Mouse (Mus musculus) midbrain, embryonic 11.5 days (tissue): ENCODE measurements around the gene Usp37. TPM values are rescaled to one million over a fixed set of nuclear protein-coding genes. Genes with fewer than 3 reads are reported as not detected.

ENCODE experiments used
- ATAC-seq: fragments of 200-750 bp; cut with Nextera tagmentation; 2 replicates; pipeline ENCODE4 v1.8.0; 2017; ENCODE audit warnings: moderate TSS enrichment, moderate library complexity; ENCODE audit not compliant: low FRiP score
- DNase-seq: peaks from one replicate; pipeline ENCODE4 v3.0.0; 2015; ENCODE audit warnings: low spot score; ENCODE audit errors: missing footprints
- H3K27ac ChIP-seq: fragments of 300-500 bp; sonication (generic); 2 replicates; pipeline ENCODE4 v1.5.1; 2014; ENCODE audit warnings: low read depth, low read length
- H3K27me3 ChIP-seq: fragments of 300-500 bp; sonication (generic); 2 replicates; pipeline ENCODE4 v1.6.1; 2014; ENCODE audit warnings: mild to moderate bottlenecking, low read length, moderate library complexity, mixed read lengths; ENCODE audit not compliant: control insufficient read depth, insufficient read depth
- H3K36me3 ChIP-seq: fragments of 300-500 bp; sonication (generic); 2 replicates; pipeline ENCODE4 v1.6.1; 2014; ENCODE audit warnings: mild to moderate bottlenecking, low read length, moderate library complexity, mixed read lengths; ENCODE audit not compliant: control insufficient read depth, insufficient read depth
- H3K4me1 ChIP-seq: fragments of 300-500 bp; sonication (generic); 2 replicates; pipeline ENCODE4 v1.6.1; 2014; ENCODE audit warnings: low read length; ENCODE audit not compliant: control insufficient read depth, insufficient read depth
- H3K4me2 ChIP-seq: fragments of 300-500 bp; sonication (generic); 2 replicates; pipeline ENCODE4 v1.6.1; 2014; ENCODE audit warnings: mild to moderate bottlenecking, moderate library complexity
- H3K4me3 ChIP-seq: fragments of 300-500 bp; sonication (generic); 2 replicates; pipeline ENCODE4 v1.5.1; 2014; ENCODE audit warnings: low read depth, low read length
- H3K9ac ChIP-seq: fragments of 300-500 bp; sonication (generic); 2 replicates; pipeline ENCODE4 v1.6.1; 2014; ENCODE audit warnings: low read length
- H3K9me3 ChIP-seq: fragments of 300-500 bp; sonication (generic); 2 replicates; pipeline ENCODE4 v1.6.1; 2016; ENCODE audit warnings: low read length; ENCODE audit not compliant: control insufficient read depth
- WGBS: fragments of 180-500 bp; shearing (Covaris S2); extraction: QIAGEN DNeasy Blood & Tissue Kit; methylation state at CpG from one replicate; pipeline ENCODE4 v1.1.7; 2014; 5-methylcytosine and 5-hydroxymethylcytosine counted together
- polyA plus RNA-seq: library from polyadenylated mRNA; unstranded; fragments of >200 nt; fragmentation: Nextera tagmentation; extraction: Ambion mirVana; gene quantifications from 2 replicates; pipeline ENCODE4 v1.2.1, GENCODE M21; 2014

The Usp37 gene
- polyA plus RNA-seq, 1 experiment from 2014 or later, result 46.9 TPM

- Histone ChIP-seq H3K27ac (no peak overlapping the region), H3K4me3 (no peak overlapping the region), H3K27me3 (peaks cover 1% of the 10 kb centered on the region), H3K9ac (no peak overlapping the region), H3K36me3 (peaks cover 13% of the 10 kb centered on the region), H3K4me1 (peaks cover 17% of the 10 kb centered on the region), H3K4me2 (no peak overlapping the region), H3K9me3 (no peaks in the 10 kb centered on the region)
- WGBS, result 89% methylated on average over 13 of the region's 13 CpGs
- ATAC-seq, result no peak
- DNase-seq, result no peak
Observed at GRCm38 (mm10) chr1:74395290-74395689, 148.8 kb downstream of the Usp37 start.

GRCm38 (mm10) chr1:74394858-74395257 lies 149.2 kb downstream of the Usp37 start:
- peaks cover 4% of the 10 kb centered on the region for H3K27me3 ChIP-seq
- H3K27ac ChIP-seq, result no peak overlapping the region
- H3K4me2 ChIP-seq, result no peak overlapping the region
- no peak for ATAC-seq
- no peak for DNase-seq
- WGBS, result 87% methylated on average over 15 of the region's 15 CpGs
- no peak overlapping the region for H3K9ac ChIP-seq
- peaks cover 21% of the 10 kb centered on the region for H3K4me1 ChIP-seq
- peaks cover 13% of the 10 kb centered on the region for H3K36me3 ChIP-seq
- no peaks in the 10 kb centered on the region for H3K9me3 ChIP-seq
- H3K4me3 ChIP-seq, result no peak overlapping the region

GRCm38 (mm10) chr1:74394311-74394710 lies 149.8 kb downstream of the Usp37 start:
- no peak for ATAC-seq
- Histone ChIP-seq H3K4me3 (no peak overlapping the region), H3K27ac (no peak overlapping the region), H3K9me3 (no peaks in the 10 kb centered on the region), H3K9ac (no peak overlapping the region), H3K36me3 (peaks cover 13% of the 10 kb centered on the region), H3K4me2 (no peak overlapping the region), H3K27me3 (peaks cover 7% of the 10 kb centered on the region), H3K4me1 (peaks cover 24% of the 10 kb centered on the region)
- DNase-seq, result no peak
- 93% methylated on average over 9 of the region's 9 CpGs for WGBS

GRCm38 (mm10) chr1:74393697-74394096 lies 150.4 kb downstream of the Usp37 start:
- Histone ChIP-seq H3K27ac (no peak overlapping the region), H3K4me3 (no peak overlapping the region), H3K27me3 (peaks cover 10% of the 10 kb centered on the region)

GRCm38 (mm10) chr1:74393010-74393409 lies 151.1 kb downstream of the Usp37 start:
- H3K27me3 ChIP-seq, result peaks cover 10% of the 10 kb centered on the region

More at GRCm38 (mm10) chr1:74393697-74394096, 150.4 kb downstream of the Usp37 start:
- Histone ChIP-seq H3K36me3 (peaks cover 13% of the 10 kb centered on the region), H3K4me2 (no peak overlapping the region), H3K4me1 (peaks cover 24% of the 10 kb centered on the region), H3K9ac (no peak overlapping the region), H3K9me3 (no peaks in the 10 kb centered on the region)
- whole genome bisulfite sequencing, result 91% methylated on average over 9 of the region's 9 CpGs
- ATAC-seq (no peak), DNase-seq (no peak)

GRCm38 (mm10) chr1:74392446-74392994 lies 151.6 kb downstream of the Usp37 start:
- Histone ChIP-seq H3K4me3 (peak overlapping the region; percentile 78), H3K4me2 (peak overlapping the region; percentile 79), H3K27me3 (peaks cover 10% of the 10 kb centered on the region), H3K4me1 (peaks cover 22% of the 10 kb centered on the region), H3K9ac (peak overlapping the region; percentile 89), H3K36me3 (peaks cover 13% of the 10 kb centered on the region), H3K27ac (peak overlapping the region; percentile 82), H3K9me3 (no peaks in the 10 kb centered on the region)
- WGBS, result 2% methylated on average over 16 of the region's 16 CpGs
- ATAC-seq (peak; percentile 35), DNase-seq (peak; percentile 88)

More at GRCm38 (mm10) chr1:74393010-74393409, 151.1 kb downstream of the Usp37 start:
- no peak for DNase-seq
- ATAC-seq, result no peak
- H3K4me3 ChIP-seq, result peak overlapping the region; percentile 78
- H3K9me3 ChIP-seq, result no peaks in the 10 kb centered on the region
- peak overlapping the region; percentile 79 for H3K4me2 ChIP-seq
- H3K27ac ChIP-seq, result no peak overlapping the region
- H3K36me3 ChIP-seq, result peaks cover 13% of the 10 kb centered on the region
- peak overlapping the region; percentile 89 for H3K9ac ChIP-seq
- peaks cover 23% of the 10 kb centered on the region for H3K4me1 ChIP-seq
- 42% methylated on average over 7 of the region's 7 CpGs for WGBS

GRCm38 (mm10) chr1:74391844-74392441 lies 152.1 kb downstream of the Usp37 start:
- peak; percentile 53 for ATAC-seq

GRCm38 (mm10) chr1:74390924-74391748 lies 152.9 kb downstream of the Usp37 start, which contains the start of gene Ctdsp1:
Gene Ctdsp1, plus strand, starts transcription at chr1:74391509.
- Histone ChIP-seq H3K4me2 (peak within 1 kb of the TSS; percentile 79), H3K9ac (peak within 1 kb of the TSS; percentile 89), H3K27ac (peak within 1 kb of the TSS; percentile 82), H3K4me1 (peaks cover 26% of the 10 kb centered on the region), H3K36me3 (peaks cover 13% of the 10 kb centered on the region), H3K9me3 (no peaks in the 10 kb centered on the region), H3K27me3 (peaks cover 10% of the 10 kb centered on the region), H3K4me3 (peak within 1 kb of the TSS; percentile 78)
- WGBS, result 2% methylated on average over 46 of the region's 51 CpGs
- DNase-seq, result peak; percentile 99
- ATAC-seq, result peak; percentile 78

More at GRCm38 (mm10) chr1:74391844-74392441, 152.1 kb downstream of the Usp37 start:
- Histone ChIP-seq H3K36me3 (peaks cover 13% of the 10 kb centered on the region), H3K27ac (peak overlapping the region; percentile 82), H3K4me3 (peak overlapping the region; percentile 78), H3K4me2 (peak overlapping the region; percentile 79), H3K9ac (peak overlapping the region; percentile 89), H3K4me1 (peaks cover 26% of the 10 kb centered on the region), H3K27me3 (peaks cover 10% of the 10 kb centered on the region), H3K9me3 (no peaks in the 10 kb centered on the region)
- peak; percentile 95 for DNase-seq
- under 1% methylated on average over 59 of the region's 63 CpGs for WGBS
